ENCODE assay signal across 22 mouse cellular contexts in the genomic region with DNA sequence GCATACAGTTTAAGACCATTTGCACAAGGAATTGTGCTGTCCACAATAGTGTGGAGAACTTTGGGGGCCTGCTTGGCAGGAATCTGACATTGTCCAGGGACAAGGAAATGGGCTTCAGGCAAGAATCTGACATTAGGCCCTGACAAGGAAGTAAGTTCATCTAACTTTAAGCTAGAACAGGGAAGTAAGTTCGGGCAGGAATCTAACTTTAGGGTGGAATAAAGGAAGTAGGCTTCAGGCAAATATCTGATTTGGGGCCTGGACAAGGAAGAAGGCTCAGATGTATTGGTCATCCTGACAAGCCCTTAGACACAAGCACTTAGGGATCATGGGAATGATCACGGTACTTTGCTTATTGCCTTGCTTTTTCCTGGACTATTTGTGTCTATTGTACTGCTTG.
"Had no signal": no experiment of that assay in that cellular context is flagged by ENCODE, and none has a peak within 500 bp of the region (broad histone marks: within the 10 kb centered on the region; RNA-seq: fewer than 3 reads in every experiment).

No protein-coding gene starts in this region.

- ATAC-seq: liver, embryonic 12.5 days; midbrain, embryonic 13.5 days; midbrain, embryonic 16.5 days had no signal

- DNase-seq: kidney, adult 18-20 months; kidney, postnatal 10 days; kidney, postnatal 36 days; layer of hippocampus, postnatal 36 days; lung, adult 2 months; lung, postnatal 14 days; lung, postnatal 4 days; retina, postnatal 1 day; right cerebral cortex, postnatal 25 days; spleen, adult 18-20 months; thymus, adult 18-20 months; thymus, postnatal 4 days had no signal

- H3K4me3 ChIP-seq: kidney, embryonic 15.5 days; left cerebral cortex, adult 2 months; liver, embryonic 12.5 days; liver, embryonic 15.5 days; megakaryocyte, embryonic 14.5 days; midbrain, embryonic 10.5 days; midbrain, embryonic 13.5 days; myocyte; neural tube, embryonic 13.5 days had no signal

- H3K4me1 ChIP-seq: kidney, embryonic 15.5 days; liver, embryonic 12.5 days; liver, embryonic 15.5 days; megakaryocyte, embryonic 14.5 days; midbrain, embryonic 10.5 days; midbrain, embryonic 13.5 days; neural tube, embryonic 13.5 days had no signal

- H3K27ac ChIP-seq: kidney, embryonic 15.5 days; left cerebral cortex, adult 2 months; liver, embryonic 12.5 days; liver, embryonic 15.5 days; midbrain, embryonic 10.5 days; midbrain, embryonic 13.5 days; neural tube, embryonic 13.5 days had no signal

- H3K4me2 ChIP-seq: kidney, embryonic 15.5 days; liver, embryonic 12.5 days; liver, embryonic 15.5 days; midbrain, embryonic 13.5 days; neural tube, embryonic 13.5 days had no signal

- H3K9me3 ChIP-seq: kidney, embryonic 15.5 days; liver, embryonic 12.5 days; liver, embryonic 15.5 days; megakaryocyte, embryonic 14.5 days; midbrain, embryonic 10.5 days; midbrain, embryonic 13.5 days; neural tube, embryonic 13.5 days had no signal

- H3K9ac ChIP-seq: kidney, embryonic 15.5 days; liver, embryonic 12.5 days; liver, embryonic 15.5 days; midbrain, embryonic 13.5 days; neural tube, embryonic 13.5 days had no signal

- H3K36me3 ChIP-seq: kidney, embryonic 15.5 days; liver, embryonic 12.5 days; liver, embryonic 15.5 days; midbrain, embryonic 10.5 days; midbrain, embryonic 13.5 days; neural tube, embryonic 13.5 days had no signal

- H3K27me3 ChIP-seq: kidney, embryonic 15.5 days; liver, embryonic 12.5 days; liver, embryonic 15.5 days; megakaryocyte, embryonic 14.5 days; midbrain, embryonic 13.5 days; neural tube, embryonic 13.5 days had no signal
